Mouse (Mus musculus) small intestine, adult 2 months (tissue): ENCODE measurements around the gene Ppp6c. TPM values are rescaled to one million over a fixed set of nuclear protein-coding genes. Genes with fewer than 3 reads are reported as not detected.

Source experiments
- H3K27ac ChIP-seq: fragments of 200-500 bp; 2 replicates; pipeline ENCODE4 v1.5.1; 2012; ENCODE audit warnings: low read depth, low read length, control low read depth, inconsistent platforms; ENCODE audit not compliant: insufficient read depth
- H3K27me3 ChIP-seq: fragments of 200-500 bp; 2 replicates; pipeline ENCODE4 v1.6.1; 2012; ENCODE audit warnings: mild to moderate bottlenecking, moderate library complexity, low read length, inconsistent platforms; ENCODE audit not compliant: control insufficient read depth, insufficient read depth
- H3K36me3 ChIP-seq: fragments of 200-500 bp; 2 replicates; pipeline ENCODE4 v1.6.1; 2012; ENCODE audit warnings: mild to moderate bottlenecking, low read length, control low read depth, inconsistent platforms; ENCODE audit not compliant: control insufficient read depth, insufficient read depth
- H3K4me1 ChIP-seq: fragments of 200-500 bp; 2 replicates; pipeline ENCODE4 v1.6.1; 2012; ENCODE audit warnings: low read length, inconsistent platforms, mixed read lengths; ENCODE audit not compliant: control insufficient read depth, insufficient read depth, insufficient read length
- H3K4me3 ChIP-seq: fragments of 200-500 bp; 2 replicates; pipeline ENCODE4 v1.5.1; 2012; ENCODE audit warnings: low read depth, mild to moderate bottlenecking, control low read depth, inconsistent platforms, low read length, moderate library complexity
- CTCF ChIP-seq: fragments of 200-500 bp; IDR thresholded peaks from 2 replicates; pipeline ENCODE4 v1.5.1; 2012; ENCODE audit warnings: low read depth, mild to moderate bottlenecking, control low read depth, inconsistent platforms, low read length, moderate library complexity, mixed read lengths; ENCODE audit not compliant: insufficient replicate concordance, insufficient read length; ENCODE audit errors: extremely low read depth
- POLR2A ChIP-seq: fragments of 200-500 bp; IDR thresholded peaks from 2 replicates; pipeline ENCODE4 v1.6.1; 2012; ENCODE audit warnings: low read depth, mild to moderate bottlenecking, control low read depth, inconsistent platforms, low read length, moderate library complexity
- WGBS: fragments of 180-500 bp; shearing (Covaris S2); methylation state at CpG from one replicate; pipeline ENCODE4 v1.1.7; 2018; 5-methylcytosine and 5-hydroxymethylcytosine counted together
- polyA plus RNA-seq: library from polyadenylated mRNA; depleted of rRNA; stranded (reverse); fragments of >200 nt; gene quantifications from 2 replicates; pipeline ENCODE4 v1.2.3, GENCODE M21; 2012; rRNA removed

Gene Ppp6c
- polyA plus RNA-seq, 1 experiment = 8.9 TPM

GRCm38 (mm10) chr2:39185942-39186341, 40.3 kb downstream of the Ppp6c start:
- no peaks in the 10 kb centered on the region; the same call in 1 of the 2 replicates for H3K4me1 ChIP-seq
- no peak overlapping the region for H3K27ac ChIP-seq
- no peak overlapping the region for H3K4me3 ChIP-seq
- H3K36me3 ChIP-seq = 0 out of 2 replicates have a peak, but pooled peaks cover 1% of the 10 kb centered on the region
- TF ChIP-seq CTCF (no peak), POLR2A (no peak)
- WGBS = 44% methylated on average over 3 of the region's 3 CpGs
- no peaks in the 10 kb centered on the region for H3K27me3 ChIP-seq

DNA sequence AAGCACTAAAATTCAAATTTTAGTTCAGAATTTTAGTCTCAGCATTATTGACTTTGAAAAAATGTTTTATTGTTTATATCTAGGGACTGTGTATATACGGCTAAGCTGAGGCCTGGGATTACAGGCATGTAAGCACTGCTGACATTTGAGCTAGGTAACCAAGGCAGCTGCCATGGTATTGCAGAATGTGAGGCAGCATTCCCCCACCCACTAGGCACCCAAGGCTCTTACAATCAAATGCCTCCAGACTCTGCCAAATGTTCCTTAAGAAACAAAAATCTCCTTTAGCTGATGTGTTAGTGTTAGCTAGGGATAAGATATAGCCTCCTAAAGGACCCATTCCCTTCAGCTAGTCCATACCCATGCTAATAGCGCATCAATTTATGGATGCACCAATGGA, 42.7 kb downstream of the Ppp6c start:
- Histone ChIP-seq H3K4me1 (no peaks in the 10 kb centered on the region), H3K27ac (no peak overlapping the region), H3K36me3 (0 out of 2 replicates have a peak, but pooled peaks cover 1% of the 10 kb centered on the region), H3K4me3 (no peak overlapping the region), H3K27me3 (no peaks in the 10 kb centered on the region)
- no peak for TF ChIP-seq POLR2A
- TF ChIP-seq CTCF = no peak
- 93% methylated on average over 2 of the region's 2 CpGs for WGBS

- no peaks in the 10 kb centered on the region for H3K27me3 ChIP-seq
- no peak overlapping the region for H3K27ac ChIP-seq
- 43% methylated on average over 1 of the region's 1 CpGs for WGBS
- H3K4me1 ChIP-seq = peaks cover 2% of the 10 kb centered on the region; the same call in 1 of the 2 replicates
- H3K36me3 ChIP-seq = no peaks in the 10 kb centered on the region
- TF ChIP-seq POLR2A = no peak
- no peak for TF ChIP-seq CTCF
- no peak overlapping the region for H3K4me3 ChIP-seq
Observed at GRCm38 (mm10) chr2:39160996-39161395, 65.3 kb downstream of the Ppp6c start.

DNA sequence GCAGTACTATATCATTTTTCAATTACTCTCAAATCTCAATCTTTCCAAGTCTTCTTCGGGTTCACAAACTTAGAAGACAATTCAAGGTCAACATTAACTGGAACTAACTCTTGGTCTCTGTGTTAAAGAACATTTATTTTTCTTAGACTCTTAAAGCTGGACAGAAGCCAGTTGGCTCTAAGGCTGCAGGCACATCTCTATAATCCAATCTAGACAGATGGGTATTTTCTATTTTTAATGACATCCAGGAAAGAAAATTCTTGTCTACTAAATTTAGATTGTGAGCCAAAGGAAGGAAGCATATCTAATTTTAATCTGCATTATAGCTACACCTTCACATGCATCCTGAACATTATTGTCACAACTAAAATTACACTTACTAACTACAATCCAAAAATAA, 68.3 kb downstream of the Ppp6c start:
- WGBS = 58% methylated on average over 1 of the region's 1 CpGs
- no peak for TF ChIP-seq CTCF
- TF ChIP-seq POLR2A = no peak
- Histone ChIP-seq H3K36me3 (no peaks in the 10 kb centered on the region), H3K4me1 (peaks cover 2% of the 10 kb centered on the region; the same call in 1 of the 2 replicates), H3K4me3 (no peak overlapping the region), H3K27me3 (no peaks in the 10 kb centered on the region), H3K27ac (no peak overlapping the region)

GRCm38 (mm10) chr2:39156821-39157220, 69.4 kb downstream of the Ppp6c start:
- Histone ChIP-seq H3K27ac (no peak overlapping the region), H3K36me3 (no peaks in the 10 kb centered on the region), H3K4me1 (peaks cover 2% of the 10 kb centered on the region; the same call in 1 of the 2 replicates), H3K27me3 (no peaks in the 10 kb centered on the region), H3K4me3 (no peak overlapping the region)
- WGBS = 59% methylated on average over 1 of the region's 1 CpGs
- TF ChIP-seq CTCF (no peak), POLR2A (no peak)

DNA sequence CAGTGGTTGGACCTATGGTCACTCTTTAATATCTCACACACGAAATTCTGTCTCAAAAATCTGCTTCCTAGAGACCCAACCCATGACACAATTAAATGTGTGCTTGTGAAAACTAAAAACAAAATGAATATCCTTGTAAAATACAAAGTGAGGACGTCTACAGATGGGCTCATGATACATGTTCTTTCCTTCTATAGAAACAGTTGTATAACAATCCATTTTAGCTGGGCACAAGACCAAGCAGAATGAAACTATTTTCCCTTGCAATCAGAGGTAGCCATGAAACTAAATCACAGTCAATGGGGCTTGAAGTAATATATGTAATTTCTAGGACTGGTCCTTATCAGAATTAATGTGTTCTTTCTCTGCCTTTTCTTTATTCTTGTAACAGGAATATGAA, 75.3 kb downstream of the Ppp6c start:
- H3K4me1 ChIP-seq = no peaks in the 10 kb centered on the region
- H3K36me3 ChIP-seq = no peaks in the 10 kb centered on the region
- 67% methylated on average over 2 of the region's 2 CpGs for WGBS
- no peak overlapping the region for H3K27ac ChIP-seq
- no peak overlapping the region for H3K4me3 ChIP-seq
- no peaks in the 10 kb centered on the region for H3K27me3 ChIP-seq
- TF ChIP-seq POLR2A (no peak), CTCF (no peak)

DNA sequence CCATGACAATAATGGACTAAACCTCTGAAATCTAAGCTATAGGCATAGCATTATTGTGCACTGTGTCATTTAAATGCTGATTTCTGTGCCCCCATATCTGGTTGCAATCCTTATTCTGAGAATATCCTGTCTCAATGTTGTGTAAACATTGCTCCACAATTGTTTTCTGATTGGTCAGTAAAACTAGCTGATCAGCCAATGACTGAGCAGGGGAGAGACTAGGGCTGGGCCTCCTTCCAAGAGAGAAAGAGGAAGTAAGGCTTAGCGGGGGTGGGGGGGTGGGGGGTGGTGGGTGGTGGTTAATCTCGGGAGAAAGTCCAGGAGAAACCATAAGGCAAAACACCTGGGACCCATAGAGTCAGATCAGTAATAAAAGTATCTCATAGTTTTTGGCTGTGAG, 78.2 kb downstream of the Ppp6c start:
- no peaks in the 10 kb centered on the region for H3K36me3 ChIP-seq
- no peak overlapping the region for H3K4me3 ChIP-seq
- no peaks in the 10 kb centered on the region for H3K4me1 ChIP-seq
- WGBS = 11% methylated on average over 2 of the region's 2 CpGs
- no peaks in the 10 kb centered on the region for H3K27me3 ChIP-seq
- TF ChIP-seq POLR2A (no peak), CTCF (no peak)
- H3K27ac ChIP-seq = no peak overlapping the region

DNA sequence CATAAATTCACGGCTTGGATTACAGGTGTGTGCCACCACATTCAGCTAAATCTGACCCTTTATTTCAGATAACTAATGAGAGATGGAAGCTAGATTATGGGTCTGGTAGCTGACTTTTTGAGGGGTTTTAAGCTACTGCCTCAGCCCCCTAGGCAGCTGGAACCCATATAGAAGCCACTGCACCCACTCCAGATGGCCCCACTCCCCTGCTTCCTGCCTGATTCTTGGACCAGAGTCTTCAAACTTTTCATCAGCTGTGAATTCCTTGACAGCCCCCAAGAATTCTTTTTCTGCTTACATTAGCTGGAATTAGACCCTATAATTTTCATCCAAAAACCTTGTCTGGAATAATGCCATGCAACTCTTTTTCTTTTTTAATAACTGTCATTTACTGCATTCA, 79.8 kb downstream of the Ppp6c start:
- H3K27me3 ChIP-seq = no peaks in the 10 kb centered on the region
- TF ChIP-seq CTCF (no peak), POLR2A (no peak)
- 91% methylated on average over 1 of the region's 1 CpGs for WGBS
- no peak overlapping the region for H3K27ac ChIP-seq
- H3K4me1 ChIP-seq = no peaks in the 10 kb centered on the region
- no peaks in the 10 kb centered on the region for H3K36me3 ChIP-seq
- H3K4me3 ChIP-seq = no peak overlapping the region

Other genes with a start within 250 kb of the Ppp6c start
- gene Wdr38, start 229.0 kb downstream of the Ppp6c start, polyA plus RNA-seq = 0.13 TPM in 2 replicates
- 22.8 and 23.5 TPM in 2 replicates for gene Arpc5l, start 221.1 kb downstream of the Ppp6c start, polyA plus RNA-seq
- gene Rpl35, start 220.8 kb downstream of the Ppp6c start, polyA plus RNA-seq = 34.0 and 67.2 TPM in 2 replicates
- gene Golga1, start 160.9 kb downstream of the Ppp6c start, polyA plus RNA-seq = 5.2 and 10.4 TPM in 2 replicates
- gene Scai, start 35.7 kb downstream of the Ppp6c start, polyA plus RNA-seq = 0.03 and 0.24 TPM in 2 replicates